Mouse (Mus musculus): Measurements from ENCODE around the gene Eif4g1.

Eif4g1 gene

DNA sequence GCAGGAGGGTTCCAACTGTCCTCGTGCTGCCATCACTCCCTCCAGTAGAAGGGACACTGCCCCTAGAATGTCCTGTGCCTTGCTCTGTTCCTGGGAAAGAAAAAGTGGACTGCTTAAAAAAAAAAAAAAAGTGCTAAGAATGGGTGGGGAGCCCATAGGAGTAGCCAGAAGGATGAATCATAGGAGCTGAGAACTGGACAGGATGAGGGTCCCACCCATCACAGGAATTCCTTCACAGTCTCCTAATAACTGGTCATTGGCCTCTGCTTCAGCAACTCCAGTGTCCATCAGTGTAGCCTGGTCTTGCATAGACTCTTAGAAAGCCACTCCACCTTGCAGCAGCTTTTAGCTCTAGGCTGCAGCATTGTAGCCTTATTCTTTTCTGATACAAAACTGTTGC lies 58.3 kb downstream of the Eif4g1 start:
- DNase-seq (ENCODE audit: low spot score in 2 of 2) = no peak

DNA sequence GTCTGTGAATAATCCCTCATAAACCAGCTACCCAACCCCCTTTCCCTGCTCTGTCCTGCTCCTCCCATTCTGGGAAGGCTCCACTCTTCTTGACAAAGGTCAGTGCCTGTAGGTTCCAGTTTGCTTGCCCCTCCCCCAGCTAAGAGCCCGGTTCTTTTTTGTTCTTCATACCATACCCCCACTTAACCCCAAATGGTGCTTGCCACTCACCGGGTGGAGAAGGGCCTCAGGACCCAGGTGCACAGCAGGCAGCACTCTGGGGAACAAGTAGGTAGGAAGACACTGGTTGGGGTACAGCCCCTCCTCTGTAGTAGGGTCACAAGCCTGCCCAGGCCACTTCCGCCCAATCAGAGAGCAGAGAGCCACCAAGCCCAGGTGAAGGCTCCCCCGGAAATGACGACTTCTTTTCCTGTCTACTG lies 62.2 kb downstream of the Eif4g1 start:
- DNase-seq (ENCODE audit: low spot score in 2 of 2) = no peak

DNA sequence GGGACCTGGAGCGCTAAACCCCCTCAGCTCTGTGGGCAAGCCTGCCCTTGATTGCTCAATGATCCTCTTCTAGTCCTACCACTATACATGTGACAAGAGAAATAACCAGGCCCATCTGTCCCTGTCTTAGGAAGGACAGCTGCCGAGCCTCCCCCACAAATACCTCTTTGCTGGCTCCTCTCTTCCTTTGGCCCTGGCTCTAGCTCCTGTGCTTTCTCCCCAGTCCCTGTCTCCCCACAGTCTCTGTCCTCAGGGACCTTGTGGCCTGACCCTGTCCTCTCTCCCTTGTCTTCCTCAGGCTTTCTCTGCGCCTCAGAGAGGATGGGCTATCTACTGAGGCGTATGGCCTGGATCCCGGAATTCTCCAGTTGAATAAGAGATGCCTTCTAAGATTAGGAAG lies 63.6 kb downstream of the Eif4g1 start:
- peak in 1 of 2 experiments; percentile 70 for DNase-seq (ENCODE audit: low spot score in 2 of 2)

DNA sequence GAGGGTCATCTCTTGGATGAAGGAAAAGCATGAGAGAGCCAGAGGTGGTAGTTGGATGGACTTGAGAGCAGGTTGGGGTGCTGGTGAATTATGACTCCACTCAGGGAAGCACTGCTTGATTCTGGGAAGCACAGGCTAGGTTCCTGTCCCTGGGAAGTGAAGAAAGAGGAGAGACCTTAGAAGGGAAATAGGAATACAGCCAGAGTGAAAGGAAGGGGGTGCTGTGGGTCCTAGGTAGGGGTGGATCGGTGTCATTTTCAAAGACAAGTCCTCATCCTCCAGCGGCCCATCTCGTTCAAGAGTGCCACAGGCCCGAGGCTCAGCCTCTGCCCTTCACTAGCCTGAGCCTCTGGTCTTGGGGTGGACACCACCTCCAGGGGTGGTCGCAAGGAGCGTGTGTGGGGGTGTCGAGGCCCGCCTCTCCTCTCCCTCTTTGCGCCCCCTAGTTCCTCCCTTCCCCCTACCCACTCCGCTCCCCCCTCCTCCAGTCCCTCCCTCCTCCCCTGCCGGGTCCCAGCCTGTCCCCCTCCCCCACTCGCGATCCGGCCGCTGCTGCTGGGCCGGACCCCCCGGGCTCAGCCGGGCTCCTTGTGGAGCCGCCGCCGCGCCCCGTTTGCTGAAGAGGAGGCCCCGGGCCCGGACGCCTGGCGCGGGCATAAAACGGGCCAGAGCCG lies 64.3 kb downstream of the Eif4g1 start:
- DNase-seq (ENCODE audit: low spot score in 2 of 2) = no peak

DNA sequence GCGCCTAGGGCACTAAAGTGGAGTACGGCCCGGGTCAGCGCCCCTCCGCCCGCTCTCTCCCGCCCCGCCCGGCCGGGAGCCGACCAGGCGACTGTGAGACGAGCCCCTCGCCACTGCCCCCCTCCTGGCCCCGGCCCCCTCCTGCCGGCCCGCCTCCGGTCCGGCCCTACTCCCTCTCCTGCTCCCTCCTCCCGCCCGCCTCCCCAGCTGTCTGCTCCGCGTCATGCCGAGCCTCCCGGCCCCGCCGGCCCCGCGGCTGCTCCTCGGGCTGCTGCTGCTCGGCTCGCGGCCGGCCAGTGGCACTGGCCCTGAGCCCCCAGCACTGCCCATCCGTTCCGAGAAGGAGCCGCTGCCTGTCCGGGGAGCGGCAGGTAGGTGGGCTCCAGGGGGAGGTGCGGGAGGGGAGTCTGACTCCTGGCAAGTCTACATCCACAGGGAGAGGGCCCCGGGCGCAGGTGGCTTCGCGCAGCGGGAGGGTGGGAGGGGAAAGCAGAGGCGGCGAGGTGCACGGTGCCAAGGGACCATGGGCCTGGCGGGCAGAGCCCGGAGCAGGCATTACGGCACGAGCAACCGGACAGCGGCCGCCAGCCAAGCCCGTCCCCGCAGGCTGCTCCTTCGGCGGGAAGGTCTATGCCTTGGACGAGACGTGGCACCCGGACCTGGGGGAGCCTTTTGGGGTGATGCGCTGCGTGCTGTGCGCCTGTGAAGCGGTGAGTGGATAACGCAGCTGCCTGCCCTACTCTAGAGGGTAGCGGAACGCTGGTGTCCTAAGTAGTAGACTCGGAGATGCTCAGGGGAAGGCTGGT lies 65.0 kb downstream of the Eif4g1 start, which contains the start of gene Chrd:
TSS of gene Chrd (plus strand) at position 203 of the 806 bp plus-strand sequence.
- DNase-seq (ENCODE audit: low spot score in 2 of 2) = no peak

DNA sequence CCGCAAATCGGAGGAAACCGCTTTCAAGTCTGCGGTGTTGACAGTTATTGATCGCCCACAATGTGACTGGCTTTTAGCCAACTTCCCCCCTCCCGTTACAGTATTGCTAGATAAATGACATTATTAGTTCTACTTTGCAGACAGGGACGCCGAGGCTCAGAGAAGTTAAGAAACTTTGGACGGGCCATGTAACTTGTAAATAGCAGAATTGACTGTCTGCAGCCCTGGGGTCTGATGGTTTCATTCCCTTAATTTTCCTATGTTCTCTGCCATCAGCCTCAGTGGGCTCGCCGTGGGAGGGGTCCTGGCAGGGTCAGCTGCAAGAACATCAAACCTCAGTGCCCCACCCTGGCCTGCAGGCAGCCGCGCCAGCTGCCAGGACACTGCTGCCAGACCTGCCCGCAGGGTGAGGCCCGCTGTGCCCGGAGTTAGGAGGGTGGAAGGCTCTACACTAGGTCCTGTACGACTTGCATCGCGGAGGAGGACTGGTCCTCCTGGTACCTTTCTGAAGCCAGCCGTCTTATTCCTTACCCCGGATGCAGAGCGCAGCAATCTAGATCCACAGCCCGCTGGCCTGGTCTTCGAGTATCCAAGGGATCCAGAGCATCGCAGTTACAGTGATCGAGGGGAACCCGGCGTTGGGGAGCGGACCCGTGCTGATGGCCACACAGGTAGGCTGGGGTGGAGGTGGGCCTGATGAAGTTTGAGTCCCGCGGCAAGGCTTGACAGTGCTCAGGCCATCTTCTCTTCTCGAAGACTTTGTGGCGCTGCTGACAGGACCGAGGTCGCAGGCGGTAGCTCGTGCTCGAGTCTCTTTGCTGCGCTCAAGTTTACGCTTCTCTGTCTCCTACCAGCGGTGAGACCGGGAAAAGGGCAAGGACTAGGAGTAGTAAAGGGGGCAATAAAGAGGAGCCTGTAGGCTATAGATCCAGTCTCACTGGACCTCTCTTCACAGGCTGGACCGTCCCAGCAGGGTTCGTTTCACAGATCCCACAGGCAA lies 65.9 kb downstream of the Eif4g1 start, which contains the start of gene Thpo:
TSS of gene Thpo (minus strand) at position 781 of the 1,000 bp plus-strand sequence.
- no peak for DNase-seq (ENCODE audit: low spot score in 2 of 2)

DNA sequence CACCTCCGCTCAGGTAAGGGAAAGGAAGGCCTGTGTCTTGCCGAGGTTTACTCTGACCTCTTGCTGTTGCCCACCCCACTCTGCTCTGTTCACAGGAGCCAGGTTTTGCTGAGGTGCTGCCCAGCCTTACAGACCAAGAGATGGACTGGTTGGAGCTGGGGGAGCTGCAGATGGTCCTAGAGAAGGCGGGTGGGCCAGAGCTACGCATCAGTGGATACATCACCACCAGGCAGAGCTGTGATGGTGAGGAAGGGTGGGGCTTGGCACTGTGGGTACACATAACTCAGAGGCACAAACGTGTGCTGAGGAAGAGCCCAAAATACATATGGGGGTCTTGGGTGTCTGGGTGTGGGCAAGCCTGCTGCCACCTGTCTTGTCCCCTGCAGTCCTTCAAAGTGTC lies 67.5 kb downstream of the Eif4g1 start:
- no peak for DNase-seq (ENCODE audit: low spot score in 2 of 2)

DNA sequence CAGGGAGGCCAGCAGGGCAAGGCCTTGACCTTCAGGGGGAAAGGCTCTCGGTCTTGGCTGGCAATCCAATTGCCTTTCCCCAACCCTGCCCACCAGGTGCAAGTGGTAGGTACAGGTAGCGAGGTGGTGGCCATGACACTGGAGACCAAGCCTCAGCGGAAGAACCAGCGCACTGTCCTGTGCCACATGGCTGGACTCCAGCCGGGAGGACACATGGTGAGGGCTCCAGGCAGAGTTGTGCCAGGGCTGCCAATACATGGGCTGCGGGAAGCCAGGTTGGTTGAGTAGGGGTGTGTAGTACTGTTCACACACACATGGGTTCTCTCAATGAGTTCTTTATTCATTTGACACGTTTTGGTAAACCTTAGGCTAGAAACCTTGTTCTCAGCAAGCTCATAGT lies 68.1 kb downstream of the Eif4g1 start:
- DNase-seq (ENCODE audit: low spot score in 2 of 2) = no peak

DNA sequence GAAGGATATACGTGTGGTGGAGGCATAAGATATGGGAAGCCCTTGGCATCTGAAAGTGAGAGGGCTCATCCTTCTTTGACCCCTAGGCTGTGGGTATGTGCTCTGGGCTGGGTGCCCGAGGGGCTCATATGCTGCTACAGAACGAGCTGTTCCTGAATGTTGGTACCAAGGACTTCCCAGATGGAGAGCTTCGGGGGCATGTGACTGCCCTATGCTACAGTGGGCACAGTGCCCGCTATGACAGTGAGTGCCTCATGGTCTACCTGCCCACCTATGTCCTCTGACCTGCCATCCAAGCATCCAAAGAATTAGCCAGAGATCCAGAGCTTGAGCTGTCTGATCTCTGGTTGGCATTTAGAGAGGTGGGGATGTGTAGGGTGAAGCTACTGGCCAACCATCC lies 68.7 kb downstream of the Eif4g1 start:
- DNase-seq (ENCODE audit: low spot score in 2 of 2) = no peak

DNA sequence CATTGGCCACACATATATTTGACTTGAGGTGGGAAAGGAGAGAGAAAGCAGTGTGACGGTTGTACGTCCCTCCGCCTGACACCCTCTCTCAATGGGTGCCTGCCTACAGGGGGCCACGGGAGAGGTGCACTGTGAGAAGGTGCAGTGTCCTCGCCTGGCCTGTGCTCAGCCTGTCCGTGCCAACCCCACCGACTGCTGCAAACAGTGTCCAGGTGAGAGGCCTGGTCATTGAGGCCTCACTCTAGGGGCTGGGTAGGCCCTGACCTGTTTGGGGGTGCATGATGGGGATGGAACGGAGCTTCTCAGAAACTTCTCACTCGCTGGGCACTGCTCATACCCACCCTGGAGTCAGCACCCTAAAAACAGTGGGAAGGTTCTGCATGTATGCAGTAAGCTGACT lies 71.7 kb downstream of the Eif4g1 start:
- no peak for DNase-seq (ENCODE audit: low spot score in 2 of 2)
